Mouse (Mus musculus) layer of hippocampus, adult 18-20 months (tissue): ENCODE measurements at regions not wholly inside any gene's neighbourhood (a gene's known extent, or its start where the extent isn't known, plus 50 kb on each side); places are given as distances from the start of the nearest gene placed in this dataset.
A peak's percentile ranks its signal among the peaks of the same experiment; 100 is the strongest.

Experiments used
- DNase-seq, 2 experiments: peaks; one replicate each; pipeline ENCODE4 v3.0.0; 2022; ENCODE audit warnings: low spot score in 2 of 2

GRCm38 (mm10) chr13:83207513-83207912, 296.3 kb upstream of the Mef2c start:
- DNase-seq, result no peak

- no peak for DNase-seq
Measured at GRCm38 (mm10) chr13:83208111-83208510, 295.7 kb upstream of the Mef2c start.

GRCm38 (mm10) chr13:83214811-83215210, 289.0 kb upstream of the Mef2c start:
- no peak for DNase-seq

- no peak for DNase-seq
Measured at GRCm38 (mm10) chr13:83216454-83216853, 287.4 kb upstream of the Mef2c start.

- no peak for DNase-seq
Measured at GRCm38 (mm10) chr13:83252452-83252851, 251.4 kb upstream of the Mef2c start.

GRCm38 (mm10) chr13:83266591-83266990, 237.2 kb upstream of the Mef2c start:
- no peak for DNase-seq

GRCm38 (mm10) chr13:83268663-83269062, 235.2 kb upstream of the Mef2c start:
- no peak for DNase-seq

- no peak for DNase-seq
Measured at GRCm38 (mm10) chr13:83278695-83279094, 225.1 kb upstream of the Mef2c start.

GRCm38 (mm10) chr13:83307696-83308095, 196.1 kb upstream of the Mef2c start:
- DNase-seq, result no peak

GRCm38 (mm10) chr13:83328488-83328887, 175.3 kb upstream of the Mef2c start:
- DNase-seq, result no peak

GRCm38 (mm10) chr13:83333728-83334127, 170.1 kb upstream of the Mef2c start:
- DNase-seq, result peak in 1 of 2 experiments; percentile 13

GRCm38 (mm10) chr13:83344611-83345319, 159.1 kb upstream of the Mef2c start:
- no peak for DNase-seq

GRCm38 (mm10) chr13:83355341-83355740, 148.5 kb upstream of the Mef2c start:
- DNase-seq, result peak; percentile 16 to 63

- DNase-seq, result no peak
Measured at GRCm38 (mm10) chr13:83360529-83360928, 143.3 kb upstream of the Mef2c start.

- peak; percentile 4 to 52 for DNase-seq
Measured at GRCm38 (mm10) chr13:83376097-83376797, 127.6 kb upstream of the Mef2c start.

- DNase-seq, result no peak
Measured at GRCm38 (mm10) chr13:83378644-83379043, 125.2 kb upstream of the Mef2c start.

GRCm38 (mm10) chr13:83382609-83383008, 121.2 kb upstream of the Mef2c start:
- no peak for DNase-seq

GRCm38 (mm10) chr13:83394773-83395172, 109.1 kb upstream of the Mef2c start:
- DNase-seq, result peak in 1 of 2 experiments; percentile 6

- no peak for DNase-seq
Measured at GRCm38 (mm10) chr13:83399381-83399780, 104.5 kb upstream of the Mef2c start.

GRCm38 (mm10) chr13:83439619-83440436, 64.0 kb upstream of the Mef2c start:
- DNase-seq, result no peak

GRCm38 (mm10) chr13:83444277-83444676, 59.6 kb upstream of the Mef2c start:
- no peak for DNase-seq

- no peak for DNase-seq
Measured at GRCm38 (mm10) chr13:83450820-83451219, 53.0 kb upstream of the Mef2c start.
